Comparison of ENCODE assay signal across 8 mouse cellular contexts in the genomic region with DNA sequence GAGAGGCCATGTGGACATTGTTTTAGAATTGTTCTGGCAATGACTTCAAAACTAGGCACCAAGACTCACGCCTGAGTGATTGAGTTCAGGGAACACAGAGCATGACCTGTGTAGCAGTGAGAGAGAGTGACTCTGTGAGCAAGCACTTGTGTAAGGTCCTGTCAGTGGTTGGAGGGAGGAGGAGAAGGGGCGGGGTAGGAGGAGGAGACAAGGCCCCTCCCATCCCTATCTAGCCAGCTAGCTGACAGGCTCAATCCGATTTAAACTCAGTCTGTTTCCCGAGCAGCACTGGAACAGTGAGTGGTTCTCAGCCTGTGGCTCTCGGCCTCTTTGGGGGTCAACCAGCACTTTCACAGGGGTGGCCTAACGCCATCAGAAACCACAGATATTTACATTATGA. TPM values are rescaled to one million over a fixed set of nuclear protein-coding genes. Genes with fewer than 3 reads are reported as not detected.
DNase-seq lines count a peak whose midpoint lies in the region; ATAC-seq and TF ChIP-seq lines count a peak whose summit lies in the region.

No protein-coding gene starts in this region.

- H3K4me1 ChIP-seq in liver, embryonic 14.5 days (replicated peaks; ENCODE audit: control insufficient read depth in 2 of 2, insufficient read depth in 2 of 2, low read length in 1 of 2), result peaks cover 0 to 14% of the 10 kb centered on the region in 2 experiments; a peak in 2 of 4 replicates

- no peaks in the 10 kb centered on the region for H3K27me3 ChIP-seq in liver, embryonic 14.5 days (ENCODE audit: control insufficient read depth, insufficient read depth, low read length)

- no peak overlapping the region for H3K27ac ChIP-seq in liver, embryonic 14.5 days

- TF ChIP-seq EP300 in liver, embryonic 14.5 days (IDR thresholded peaks at IDR 0.05; ENCODE audit: low read depth), result no peak

- peak; percentile 16 for DNase-seq in ovary, adult 18-20 months (ENCODE audit: low spot score)
- DNase-seq in ovary, postnatal 10 days (ENCODE audit: low spot score), result no peak
- peak; percentile 62 for DNase-seq in embryo, embryonic 10.5 days (ENCODE audit: low spot score)
- peak; percentile 45 for DNase-seq in heart, postnatal 4 days
- peak; percentile 58 to 66 (median 62) for DNase-seq in liver, embryonic 14.5 days (ENCODE audit: low read depth in 3 of 3, low spot score in 3 of 3)
- peak; percentile 60 for DNase-seq in retina, postnatal 7 days (ENCODE audit: low read depth, low spot score)
- DNase-seq in B cell, adult 2 months, result no peak
- no peak for DNase-seq in left cerebral cortex, postnatal 10 days (ENCODE audit: extremely low spot score in 1 of 2, low spot score in 2 of 2)

- no peak overlapping the region for H3K9ac ChIP-seq in liver, embryonic 14.5 days (replicated peaks)

- peaks cover 25% of the 10 kb centered on the region for H3K36me3 ChIP-seq in liver, embryonic 14.5 days (replicated peaks; ENCODE audit: control insufficient read depth, insufficient read depth, low read depth)

- no peak for TF ChIP-seq CTCF in liver, embryonic 14.5 days (IDR thresholded peaks at IDR 0.05; ENCODE audit: low read depth)

- no peaks in the 10 kb centered on the region for H3K9me3 ChIP-seq in liver, embryonic 14.5 days (ENCODE audit: control insufficient read depth, low read length)

- H3K4me2 ChIP-seq in liver, embryonic 14.5 days (ENCODE audit: low read depth), result 0 out of 2 replicates have a peak overlapping the region, but pooled peaks have one; percentile 12

- H3K4me3 ChIP-seq in liver, embryonic 14.5 days (ENCODE audit: insufficient read depth in 1 of 2, low read depth in 2 of 2, low read length in 2 of 2), result no peak overlapping the region

- 16% methylated on average over 6 of the region's 6 CpGs for WGBS in liver, embryonic 14.5 days (ENCODE audit: insufficient replicate concordance)

- ATAC-seq in liver, embryonic 14.5 days (ENCODE audit: insufficient read depth), result peak; percentile 94

- intact Hi-C loops in left cerebral cortex, postnatal 10 days (cut with DNase I), result no loop called here

RNA-seq across cellular contexts. Expression of a gene that starts 15.9 kb away (rescaled TPM):
- total RNA-seq in heart, postnatal 4 days (2021), result 10 to 100 TPM; 15.2 to 15.3 TPM
- polyA plus RNA-seq in liver, embryonic 14.5 days (2012; rRNA removed), result 4.3 and 7.1 TPM in 2 replicates
- polyA plus RNA-seq in liver, embryonic 14.5 days (2014; fragmentation: Nextera tagmentation; extraction: Ambion mirVana), result 10.9 and 15.2 TPM in 2 replicates
- 10 to 100 TPM; 22.8 to 24.4 TPM for total RNA-seq in left cerebral cortex, postnatal 10 days (2021)

RNA-seq across cellular contexts. Expression of a gene that starts 32.7 kb away (rescaled TPM):
- total RNA-seq in heart, postnatal 4 days (2021), result 10 to 100 TPM; 25.9 to 28.4 TPM
- polyA plus RNA-seq in liver, embryonic 14.5 days (2012; rRNA removed), result 19.0 and 20.9 TPM in 2 replicates
- 21.7 and 21.9 TPM in 2 replicates for polyA plus RNA-seq in liver, embryonic 14.5 days (2014; fragmentation: Nextera tagmentation; extraction: Ambion mirVana)
- 10 to 100 TPM; 27.9 to 33.3 TPM for total RNA-seq in left cerebral cortex, postnatal 10 days (2021)

RNA-seq across cellular contexts. Expression of a gene that starts 33.2 kb away (rescaled TPM):
- total RNA-seq in heart, postnatal 4 days (2021), result 10 to 100 TPM; 29.8 to 35.6 TPM
- 10.6 and 11.9 TPM in 2 replicates for polyA plus RNA-seq in liver, embryonic 14.5 days (2012; rRNA removed)
- 15.2 and 15.4 TPM in 2 replicates for polyA plus RNA-seq in liver, embryonic 14.5 days (2014; fragmentation: Nextera tagmentation; extraction: Ambion mirVana)
- 10 to 100 TPM; 87.8 to 97.6 TPM for total RNA-seq in left cerebral cortex, postnatal 10 days (2021)

RNA-seq across cellular contexts. Expression of a gene that starts 44.2 kb away (rescaled TPM):
- total RNA-seq in heart, postnatal 4 days (2021), result under 1 TPM in 1 of 2 experiments, not detected in 1; 0.11 TPM
- polyA plus RNA-seq in liver, embryonic 14.5 days (2012; rRNA removed), result 0.06 and 0.08 TPM in 2 replicates
- polyA plus RNA-seq in liver, embryonic 14.5 days (2014; fragmentation: Nextera tagmentation; extraction: Ambion mirVana), result 0.06 TPM in 1 of 2 replicates, not detected in the other
- total RNA-seq in left cerebral cortex, postnatal 10 days (2021), result 10 to 100 TPM; 54.0 TPM

Comparison
In these comparisons a context has a peak if more than half of its experiments do, and no peak if none do; other contexts are left out.
1. DNase-seq: peak in ovary, adult 18-20 months (single experiment), embryo, embryonic 10.5 days (single experiment), heart, postnatal 4 days (single experiment), liver, embryonic 14.5 days (3 of 3) and retina, postnatal 7 days (single experiment); none in ovary, postnatal 10 days (single experiment), B cell, adult 2 months (0 of 2) and left cerebral cortex, postnatal 10 days (0 of 2).